Mouse (Mus musculus) heart, adult 9 months (tissue): Measurements from ENCODE around the gene Irs1.
A peak's percentile ranks its signal among the peaks of the same experiment; 100 is the strongest.

ENCODE experiments used
- DNase-seq, 2 experiments: peaks; one replicate each; pipeline ENCODE4 v3.0.0; 2022; ENCODE audit warnings: low spot score in 2 of 2

The Irs1 gene

DNA sequence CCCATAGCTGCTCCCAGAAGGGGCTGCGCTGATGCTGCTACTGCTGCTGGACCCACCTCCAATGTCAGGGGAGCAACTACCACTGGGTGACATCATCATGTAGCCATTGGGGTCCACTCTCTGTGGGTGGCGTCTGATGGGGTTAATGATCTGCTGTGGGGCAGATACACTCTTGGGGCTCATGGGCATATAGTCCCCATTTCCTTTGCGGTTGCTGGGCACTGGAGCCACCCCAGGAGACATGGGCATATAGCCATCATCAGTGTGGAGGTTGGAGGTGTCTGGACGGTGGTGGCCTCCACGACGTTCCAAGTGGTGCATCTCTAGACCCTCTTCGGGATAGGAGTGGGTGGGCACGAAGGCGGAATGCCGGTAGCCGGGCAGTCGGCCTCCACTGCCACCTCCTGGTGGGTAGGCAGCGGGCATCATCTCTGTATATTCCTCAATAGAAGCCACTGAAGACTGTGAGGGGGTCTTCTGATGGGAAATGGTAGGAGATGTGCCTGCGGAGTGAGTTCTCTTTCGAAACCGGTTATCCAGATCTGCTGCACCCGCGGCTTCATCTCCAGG, 2.7 kb downstream of the Irs1 start:
- no peak for DNase-seq

DNA sequence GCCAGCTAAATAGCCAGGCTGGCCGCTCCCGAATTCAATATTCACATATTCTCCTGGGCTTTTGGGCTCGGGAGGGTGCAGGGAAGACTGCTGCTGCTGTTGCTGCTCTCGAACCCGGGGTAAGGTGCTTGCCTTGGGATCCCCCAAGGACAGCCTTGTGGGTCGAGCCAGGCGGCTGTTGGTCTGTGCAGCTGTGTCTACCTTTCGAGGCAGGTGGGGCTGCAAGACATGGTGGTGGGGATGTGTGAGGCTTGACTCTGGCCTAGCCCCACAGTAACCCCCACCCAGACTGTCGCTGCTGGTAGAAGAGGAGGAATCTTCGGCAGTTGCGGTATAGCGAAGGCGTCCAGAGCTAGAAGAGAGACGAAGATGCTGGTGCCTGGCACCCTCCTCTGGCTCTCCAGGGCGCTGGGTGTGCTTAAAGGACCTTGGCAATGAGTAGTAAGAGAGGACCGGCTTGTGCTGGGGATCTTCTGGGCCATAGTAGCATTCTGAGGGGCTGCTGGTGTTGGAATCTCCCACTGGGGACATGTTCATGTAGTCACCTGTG, 3.4 kb downstream of the Irs1 start:
- DNase-seq: no peak

DNA sequence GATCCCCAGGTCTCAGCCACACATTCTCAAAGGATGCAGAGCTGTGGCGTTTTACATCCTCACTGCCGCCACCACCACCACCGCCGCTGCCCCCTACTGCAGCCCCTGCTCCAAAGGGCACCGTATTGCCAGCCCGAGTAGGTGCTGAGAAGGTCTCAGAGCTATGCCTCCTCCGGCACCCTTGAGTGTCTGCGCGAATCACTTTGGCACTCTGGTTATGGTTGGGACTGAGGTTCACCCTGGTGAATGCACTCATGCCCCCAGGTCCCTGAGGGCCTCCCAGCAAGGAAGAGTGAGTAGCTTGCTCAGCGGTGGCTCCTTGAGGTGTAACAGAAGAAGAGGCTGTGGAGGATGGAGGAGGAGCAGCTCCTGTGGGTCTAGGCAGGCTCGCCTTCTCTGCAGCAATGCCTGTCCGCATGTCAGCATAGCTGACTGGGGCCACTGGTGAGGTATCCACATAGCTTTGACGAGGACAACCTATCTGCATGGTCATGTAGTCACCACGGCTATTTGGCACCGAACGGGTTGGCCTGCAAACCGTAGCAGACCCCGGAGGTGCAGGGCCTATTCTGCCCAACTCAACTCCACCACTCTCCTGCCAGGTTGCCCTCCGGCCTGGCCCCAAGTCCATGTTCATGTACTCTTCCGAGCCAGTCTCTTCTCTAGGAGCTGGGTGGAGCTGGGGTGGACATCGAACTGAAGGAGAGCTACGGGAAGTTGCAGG, 4.0 kb downstream of the Irs1 start:
- peak in 1 of 2 experiments; percentile 32 for DNase-seq

DNA sequence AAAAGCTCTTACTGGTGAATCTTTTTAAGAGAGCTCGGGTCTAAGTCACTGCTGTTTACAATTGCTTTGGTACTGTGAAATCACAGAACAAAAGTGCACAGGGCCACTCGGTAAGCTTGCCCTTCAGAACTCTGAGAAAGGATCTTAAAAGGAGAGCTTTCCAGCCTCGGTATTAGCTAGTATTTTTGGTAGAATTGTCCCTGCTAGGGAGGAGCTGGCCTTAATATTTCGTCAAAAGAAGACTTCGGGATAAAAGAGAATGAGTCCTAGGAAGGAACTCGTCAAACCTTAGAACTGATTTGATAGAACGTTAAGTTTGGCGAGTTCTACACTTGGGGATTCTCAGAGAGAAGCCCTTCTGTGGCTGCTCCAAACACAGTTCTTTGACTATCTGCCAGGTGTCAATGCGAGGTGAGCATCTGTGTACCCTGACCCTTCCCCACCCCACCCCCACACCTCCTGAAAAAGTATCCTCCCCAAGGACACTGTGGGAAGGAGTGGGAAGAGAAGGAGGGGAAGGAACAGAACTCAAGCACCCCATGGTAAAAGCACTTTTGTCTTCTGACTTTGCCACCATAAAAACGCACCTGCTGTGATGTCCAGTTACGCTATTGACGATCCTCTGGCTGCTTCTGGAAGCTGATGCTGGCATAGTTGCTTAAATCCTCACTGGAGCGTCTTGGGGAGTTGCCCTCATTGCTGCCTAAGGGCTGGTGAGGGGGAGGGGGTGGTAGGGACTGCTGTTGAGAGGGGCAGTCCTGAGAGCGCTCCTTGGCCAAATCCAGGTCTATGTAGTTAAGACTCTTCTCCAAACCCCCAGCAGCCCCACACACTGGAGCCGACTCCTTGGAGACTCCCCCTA, 4.8 kb downstream of the Irs1 start:
- peak in 1 of 2 experiments; percentile 26 for DNase-seq

DNA sequence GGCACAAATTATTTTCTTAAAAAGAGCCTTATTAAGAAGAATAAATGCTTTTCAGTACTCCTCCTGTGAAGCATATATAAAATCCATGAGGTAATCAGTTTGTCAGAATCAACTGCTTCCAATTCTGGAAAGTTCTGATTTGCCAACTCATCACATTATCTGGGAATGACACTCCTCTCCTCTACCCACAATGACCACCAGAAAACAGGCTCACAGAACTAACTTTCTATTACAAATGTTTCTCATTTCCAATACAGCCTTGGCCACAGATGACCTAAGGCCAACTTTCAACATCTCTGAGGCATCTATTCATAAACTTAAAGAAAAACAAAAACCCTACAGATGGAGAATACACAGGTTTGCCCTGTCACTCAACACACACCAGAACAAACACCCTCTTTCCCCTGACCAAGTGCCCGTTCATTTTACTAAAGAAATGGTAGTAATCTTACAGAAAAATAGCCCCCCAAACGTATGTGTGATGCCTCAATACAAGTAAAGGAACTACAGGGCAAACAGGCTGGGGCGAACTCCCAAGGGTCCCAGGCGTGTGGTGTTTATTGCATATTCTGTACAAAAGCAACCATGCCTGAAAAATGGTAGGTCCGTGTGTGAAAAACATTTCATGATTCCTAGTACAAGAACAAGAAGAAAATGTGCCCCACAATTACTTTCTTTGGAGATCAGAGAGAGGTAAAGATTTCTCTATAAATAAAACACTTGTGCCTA, 5.6 kb downstream of the Irs1 start:
- no peak for DNase-seq

DNA sequence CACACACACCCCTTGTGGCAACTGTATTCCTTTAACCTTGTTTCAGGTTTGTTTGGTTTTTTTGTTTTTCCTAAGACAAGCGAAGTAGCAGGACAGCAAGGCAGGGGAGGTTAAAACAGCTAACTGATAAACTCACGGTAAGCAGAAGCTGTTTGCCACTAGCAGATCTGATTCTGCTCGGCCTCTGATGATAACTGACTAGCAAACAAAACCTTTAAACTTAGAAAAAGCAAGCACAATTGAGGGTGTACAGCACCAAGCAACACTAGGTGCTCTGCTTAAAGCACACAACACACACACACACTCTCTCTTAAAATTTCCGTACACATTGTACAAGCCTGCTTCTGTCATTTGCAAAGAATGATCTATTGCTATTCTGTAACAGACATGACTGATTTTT, 6.8 kb downstream of the Irs1 start:
- no peak for DNase-seq

DNA sequence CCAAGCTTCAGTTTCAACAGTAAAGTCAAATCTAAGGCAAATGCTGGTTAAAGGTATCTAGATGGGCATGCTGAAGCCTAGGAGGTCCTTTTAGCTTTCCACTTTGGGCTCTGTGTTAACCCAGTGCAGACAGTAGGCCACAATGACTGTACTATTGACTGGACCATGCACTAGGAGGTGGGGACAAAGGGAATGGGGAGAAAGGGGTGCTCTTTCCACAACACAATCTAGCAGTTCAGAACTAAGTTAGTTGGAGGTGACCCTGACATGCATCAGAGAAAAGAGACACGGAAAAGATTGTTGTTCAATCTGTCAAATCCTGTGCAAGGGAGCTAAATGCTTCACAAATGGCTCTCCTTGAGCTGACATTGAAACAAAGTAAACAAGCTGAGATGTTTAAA, 7.3 kb downstream of the Irs1 start:
- DNase-seq: peak in 1 of 2 experiments; percentile 36

DNA sequence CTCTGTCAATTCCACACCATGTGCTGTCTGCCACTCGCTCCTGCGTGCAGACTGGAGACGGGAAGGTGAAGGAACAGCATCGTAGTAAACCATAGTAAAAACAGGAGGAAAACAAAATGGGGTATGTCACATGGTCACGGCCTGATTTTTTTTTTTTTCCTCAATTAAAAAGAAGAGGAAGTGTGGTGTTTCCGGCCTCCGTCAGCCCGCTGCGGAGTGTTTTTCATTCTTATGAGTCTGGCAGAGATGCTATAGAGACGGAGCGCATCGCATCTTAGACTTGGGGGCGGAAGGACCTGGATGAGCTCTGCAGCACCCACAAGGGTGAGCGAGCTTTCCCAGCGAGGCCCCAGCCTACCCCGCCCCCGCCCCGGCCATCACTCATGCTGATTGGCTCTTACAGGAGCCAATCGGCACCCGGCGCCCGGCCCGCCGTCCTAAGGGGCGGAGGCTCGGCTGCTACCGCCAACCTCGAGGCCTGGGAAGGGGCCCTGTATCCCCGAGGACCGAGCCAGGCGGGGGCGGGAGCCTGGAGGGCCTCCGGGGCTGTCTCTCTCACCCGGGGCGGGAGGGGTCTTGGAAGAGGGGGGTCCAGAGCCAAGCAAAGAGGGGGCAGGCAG, 8.1 kb downstream of the Irs1 start:
- DNase-seq: peak; percentile 91 to 93

DNA sequence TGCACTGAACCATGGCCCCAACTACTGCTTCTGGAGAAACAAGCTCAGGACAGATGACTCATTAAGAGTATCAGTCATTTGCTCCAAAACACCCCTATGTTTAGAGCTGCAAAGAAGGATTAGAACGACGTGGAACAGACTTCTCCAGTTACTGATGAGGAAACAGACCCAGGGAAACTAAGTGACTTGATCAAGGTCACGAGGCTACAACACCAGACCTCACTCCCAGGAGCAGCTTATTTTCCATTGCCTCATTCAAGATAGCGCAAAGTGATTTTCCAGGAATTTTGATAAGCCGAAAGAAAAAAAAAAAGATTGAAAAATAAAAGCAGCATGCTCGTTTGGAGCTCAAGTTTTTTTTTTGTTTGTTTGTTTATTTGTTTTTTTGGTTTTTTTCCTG, 9.4 kb downstream of the Irs1 start:
- DNase-seq: peak; percentile 41 to 49

DNA sequence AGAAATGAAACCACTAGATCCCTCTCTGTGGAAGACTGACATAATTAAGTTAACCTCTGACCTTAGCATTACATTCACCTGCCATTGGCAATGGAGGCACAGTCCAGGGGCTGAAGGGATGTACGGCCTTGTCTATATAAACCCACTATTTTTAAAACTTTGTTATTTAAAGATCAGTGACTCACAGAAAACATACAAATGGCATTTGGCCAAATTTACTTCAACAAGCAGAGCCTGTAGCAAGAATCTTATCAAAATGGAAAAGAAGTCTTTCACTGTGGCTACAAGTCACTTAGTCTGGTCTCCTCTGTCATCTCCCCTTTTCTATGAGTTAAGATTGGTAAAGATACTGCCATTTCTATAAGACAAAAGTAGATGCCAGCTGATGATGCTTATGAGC, 11.4 kb downstream of the Irs1 start:
- DNase-seq: no peak

DNA sequence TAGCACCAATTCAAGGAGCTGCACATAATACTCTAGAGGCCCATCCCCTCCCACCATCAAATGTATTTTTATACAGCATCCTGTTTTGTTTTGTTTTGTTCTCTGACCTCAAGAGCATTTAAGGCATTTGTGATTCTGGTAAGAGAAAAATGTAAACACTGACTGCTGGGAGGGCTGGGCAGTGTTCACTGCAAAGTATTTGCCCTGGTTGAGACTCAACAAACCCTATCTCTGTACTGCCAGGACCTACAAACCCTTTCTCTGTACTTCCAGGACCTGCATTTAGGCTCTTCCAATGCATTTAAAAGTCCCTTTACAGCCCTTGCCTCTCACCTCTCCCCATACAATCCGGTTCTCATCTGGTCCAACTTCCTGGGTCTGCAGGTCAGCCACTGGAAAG, 16.9 kb downstream of the Irs1 start:
- no peak for DNase-seq

DNA sequence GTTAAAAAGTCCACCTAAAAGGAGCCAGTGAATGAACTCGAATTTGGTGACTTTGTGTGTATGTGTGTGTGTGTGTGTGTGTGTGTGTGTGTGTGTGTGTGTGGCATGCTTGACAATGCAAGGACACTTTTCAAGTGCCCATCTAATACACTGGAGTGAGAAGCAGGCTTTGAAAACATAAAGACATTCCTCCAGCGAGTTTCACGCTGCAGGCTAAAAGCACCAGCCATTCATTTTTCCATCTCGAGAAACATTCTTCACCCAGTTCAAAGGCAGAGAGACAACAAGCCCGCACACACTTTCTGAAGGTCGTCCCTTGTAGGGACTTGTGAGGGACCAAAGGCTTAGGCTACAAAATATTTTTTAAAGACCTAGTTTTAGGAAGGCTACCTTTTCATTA, 17.7 kb downstream of the Irs1 start:
- no peak for DNase-seq

DNA sequence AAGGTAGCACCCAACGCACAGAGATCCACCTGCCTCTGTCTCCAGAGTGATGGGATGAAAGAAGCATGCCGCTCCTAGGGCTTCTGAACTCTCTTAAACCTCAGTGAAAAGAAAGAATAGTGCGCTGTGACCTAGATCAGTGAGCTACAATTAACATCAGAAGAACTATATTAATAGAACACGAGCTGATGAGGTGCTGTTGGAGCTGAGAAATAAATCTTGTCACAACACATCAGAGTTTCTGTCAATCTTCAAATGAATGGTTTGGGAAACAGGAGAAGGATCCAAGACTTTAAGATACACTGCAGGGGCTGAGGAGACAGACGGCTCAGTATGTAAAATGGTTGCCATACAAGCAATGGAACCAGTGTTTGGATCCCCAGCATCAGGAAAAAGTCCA, 19.0 kb downstream of the Irs1 start:
- no peak for DNase-seq

DNA sequence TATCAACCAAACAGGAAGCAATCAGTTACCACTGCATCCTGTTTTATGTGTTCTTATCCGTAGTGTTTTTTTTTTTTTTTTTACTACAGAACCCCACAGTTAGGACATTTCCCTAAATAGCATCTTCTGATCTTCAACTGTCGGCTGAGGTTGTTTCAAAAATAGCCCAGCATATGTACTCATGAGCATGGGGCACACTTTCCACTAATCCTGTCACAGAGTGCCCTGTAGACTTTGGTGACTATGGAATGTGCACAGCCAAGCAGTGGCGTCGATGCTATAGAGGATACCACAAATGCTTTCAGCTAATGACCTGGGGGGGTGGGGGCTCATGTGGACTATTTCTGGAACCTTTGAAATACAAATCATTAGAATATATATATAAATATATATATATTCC, 23.7 kb downstream of the Irs1 start:
- no peak for DNase-seq

DNA sequence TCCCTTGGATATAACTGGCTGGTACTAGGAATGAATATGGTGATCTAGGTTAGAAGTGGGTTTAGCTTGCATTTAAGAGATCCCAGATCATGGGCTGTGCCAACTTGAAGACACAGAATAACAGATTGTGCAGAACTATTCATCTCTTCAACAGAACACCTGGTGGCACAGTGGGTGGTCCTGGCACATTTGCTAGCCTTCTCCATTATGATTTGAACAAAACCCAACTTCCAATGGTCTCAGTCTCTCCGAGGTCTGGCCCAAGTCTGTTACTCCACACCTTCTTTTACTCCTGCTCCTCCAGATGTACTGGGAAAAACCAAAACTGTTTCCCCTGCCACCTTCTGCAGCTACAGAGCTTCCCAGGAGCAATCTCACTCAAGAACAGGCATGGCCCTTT, 28.9 kb downstream of the Irs1 start:
- DNase-seq: no peak

DNA sequence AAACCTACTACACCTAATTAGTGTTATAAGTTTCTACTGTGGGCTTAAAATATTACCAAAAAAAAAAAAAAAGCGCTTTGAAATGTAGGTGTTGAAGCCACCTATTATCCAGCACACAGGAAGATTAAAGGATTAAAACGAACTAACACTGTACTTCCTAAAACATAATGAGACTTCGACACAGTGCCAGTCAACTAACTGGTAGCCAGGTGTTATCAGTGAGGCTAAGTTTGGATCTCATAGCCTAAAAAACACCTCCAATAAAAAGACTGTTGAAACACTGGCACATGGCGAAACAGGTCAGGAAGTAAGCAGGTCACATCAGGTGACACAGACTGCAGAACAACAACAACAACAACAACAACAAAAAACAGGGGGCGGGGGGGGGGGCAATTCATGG, 29.6 kb downstream of the Irs1 start:
- no peak for DNase-seq

DNA sequence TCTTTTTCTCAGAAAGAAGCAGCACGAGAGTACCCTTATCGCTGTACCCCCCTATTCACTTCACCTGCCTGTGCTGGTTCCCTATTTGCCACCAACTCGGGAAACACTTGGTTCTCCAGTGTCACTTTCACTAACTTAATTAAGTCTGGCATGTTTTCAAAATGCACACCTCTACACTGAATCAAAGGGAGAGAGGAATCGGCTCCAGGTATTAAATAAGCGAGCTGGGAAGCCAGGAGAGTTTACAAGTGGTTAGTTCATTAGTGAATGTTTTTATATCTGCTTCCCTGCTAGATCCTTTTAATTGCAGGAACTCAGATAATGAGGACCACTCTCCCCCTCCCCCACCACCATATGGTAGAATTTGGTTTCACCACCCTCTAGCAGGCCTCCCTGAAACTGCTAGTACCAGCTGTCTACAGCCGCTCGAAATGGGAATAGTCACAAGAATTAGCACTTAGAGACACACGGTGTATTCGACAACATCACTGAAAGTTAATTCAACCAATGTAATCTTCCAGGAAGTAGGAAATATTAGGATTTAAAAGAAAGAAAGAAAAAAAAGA, 30.1 kb downstream of the Irs1 start:
- no peak for DNase-seq

DNA sequence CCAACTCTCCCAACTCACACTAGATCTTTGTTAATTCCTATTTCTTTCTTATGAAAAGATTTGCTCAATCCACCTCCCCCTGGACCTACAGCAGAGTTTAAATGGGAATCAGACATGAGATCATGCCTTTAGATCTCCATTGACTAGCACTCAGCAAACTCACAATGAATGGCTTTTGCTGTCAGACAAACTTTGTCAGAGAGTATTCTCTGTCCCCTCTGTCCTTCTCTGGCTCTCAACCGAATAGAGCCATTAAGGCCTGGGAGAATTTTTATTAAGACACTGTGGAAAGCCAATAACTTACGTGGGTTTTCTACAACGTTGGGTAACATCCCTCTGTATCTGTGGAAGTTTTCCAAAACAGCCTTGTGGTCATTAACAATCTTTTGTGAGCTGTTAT, 31.2 kb downstream of the Irs1 start:
- DNase-seq: no peak

DNA sequence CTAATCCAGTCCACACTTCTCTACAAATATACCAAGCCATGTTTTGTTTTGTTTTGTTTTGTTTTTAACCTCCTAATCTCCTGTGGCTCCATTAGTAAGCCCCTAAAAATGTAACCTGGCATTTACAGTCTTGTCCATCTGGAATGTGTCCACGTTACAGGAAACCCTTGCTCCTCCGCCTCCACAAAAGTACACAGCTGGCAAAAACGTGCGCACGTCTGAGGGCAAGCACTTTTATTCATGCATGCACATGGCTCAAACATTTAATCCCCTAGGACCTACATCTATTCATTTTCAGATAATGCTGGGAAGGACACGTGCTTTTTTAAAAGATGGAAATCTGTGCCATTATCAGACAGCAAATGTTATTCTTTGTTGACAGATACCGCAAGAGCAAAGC, 32.9 kb downstream of the Irs1 start:
- peak; percentile 12 to 15 for DNase-seq

DNA sequence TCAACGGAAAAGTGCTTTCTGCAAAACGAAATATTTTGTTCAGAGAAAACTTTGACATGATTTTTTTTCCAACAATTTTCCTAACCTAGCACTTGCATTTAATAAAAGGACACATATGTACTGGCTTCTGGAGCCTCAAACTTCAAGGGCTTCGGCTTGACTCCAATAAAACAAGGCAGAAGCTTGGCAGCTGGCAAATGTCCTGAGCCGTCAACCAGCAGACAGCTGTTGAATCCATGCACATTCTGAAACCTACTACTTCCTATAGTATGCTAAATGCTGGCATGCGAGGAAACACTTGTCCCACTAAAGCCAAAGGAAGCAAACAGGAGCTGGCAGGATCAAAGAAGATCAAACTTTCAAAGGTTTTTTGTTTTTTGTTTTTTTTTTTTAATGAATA, 33.8 kb downstream of the Irs1 start:
- DNase-seq: peak in 1 of 2 experiments; percentile 43

DNA sequence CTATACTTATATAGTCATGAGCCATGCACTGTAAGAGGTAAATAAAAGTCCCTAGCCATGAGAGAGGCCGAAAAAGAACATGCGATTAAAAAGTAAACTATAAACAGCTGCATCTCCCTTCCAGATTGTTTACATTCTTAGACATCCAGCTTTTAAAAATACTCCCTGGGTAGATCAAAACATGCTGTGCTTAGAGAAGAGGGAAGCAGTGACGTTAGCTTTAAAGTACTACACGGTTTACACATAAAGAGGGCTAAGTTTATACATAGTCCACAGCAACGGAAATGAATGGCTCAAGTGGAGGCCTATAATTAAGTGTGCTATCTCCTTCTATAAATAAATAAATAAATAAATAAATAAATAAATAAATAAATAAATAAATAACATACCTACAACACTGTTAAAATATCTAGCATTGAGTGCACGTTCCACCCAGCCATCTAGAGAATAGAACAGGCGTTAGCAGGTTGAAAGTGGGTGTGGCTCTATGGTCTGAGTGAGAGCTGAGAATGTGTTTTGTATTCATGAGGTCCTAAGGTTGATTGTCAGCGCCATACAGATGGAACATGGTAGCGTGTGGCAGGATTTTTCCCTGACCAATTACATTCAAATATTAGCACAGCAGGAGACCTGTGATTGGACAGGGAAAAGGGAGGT, 37.3 kb downstream of the Irs1 start:
- no peak for DNase-seq
